Mouse (Mus musculus): ENCODE results near the gene Carf.

Gene Carf

DNA sequence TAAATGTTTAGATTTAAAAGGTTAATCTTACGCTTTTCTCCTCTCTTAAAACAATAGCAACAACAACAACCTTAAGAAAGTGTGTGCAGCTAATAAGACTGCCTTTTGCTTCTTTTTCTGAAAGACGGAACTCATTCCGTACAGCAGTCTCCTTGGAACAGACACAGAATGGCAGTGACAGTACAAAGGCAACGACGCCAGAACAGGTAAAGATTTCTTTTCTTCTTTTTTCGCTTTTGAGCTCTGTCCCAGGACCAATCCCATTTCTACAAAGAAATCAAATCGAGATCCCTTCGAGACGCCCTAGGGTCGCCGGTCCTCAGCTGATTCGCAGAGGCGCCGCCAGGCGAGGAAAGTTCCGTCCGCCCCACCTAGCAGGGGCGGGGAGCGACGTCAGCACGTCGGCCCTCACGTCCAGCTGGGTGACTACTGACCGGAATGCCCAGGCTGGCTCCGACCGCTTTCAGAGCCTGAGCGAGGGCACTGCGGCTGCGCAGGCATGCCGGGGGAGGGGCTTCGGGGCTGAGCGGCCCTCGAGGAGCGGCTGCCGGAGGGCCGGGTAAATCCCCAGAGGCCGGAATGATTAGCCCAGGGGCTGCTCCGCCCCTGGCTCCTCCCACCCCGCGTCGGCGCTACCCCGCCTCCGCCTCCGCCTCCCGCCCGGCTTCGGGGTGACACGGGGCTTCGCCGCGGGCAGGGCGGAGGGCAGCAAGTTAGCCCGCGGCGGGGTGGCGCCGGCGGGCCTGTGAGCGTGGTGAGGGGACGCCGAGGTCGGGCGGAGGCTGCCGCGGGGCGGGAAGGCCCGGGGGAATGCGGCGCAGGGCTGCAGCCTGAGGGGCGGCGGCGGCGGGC is 82.1 kb downstream of the Carf start, which contains the start of gene Nbeal1:
Gene Nbeal1, plus strand, starts transcription at position 668 of the 852 bp plus-strand sequence.
- peak; percentile 99 for DNase-seq (ENCODE audit: extremely low spot score)

DNA sequence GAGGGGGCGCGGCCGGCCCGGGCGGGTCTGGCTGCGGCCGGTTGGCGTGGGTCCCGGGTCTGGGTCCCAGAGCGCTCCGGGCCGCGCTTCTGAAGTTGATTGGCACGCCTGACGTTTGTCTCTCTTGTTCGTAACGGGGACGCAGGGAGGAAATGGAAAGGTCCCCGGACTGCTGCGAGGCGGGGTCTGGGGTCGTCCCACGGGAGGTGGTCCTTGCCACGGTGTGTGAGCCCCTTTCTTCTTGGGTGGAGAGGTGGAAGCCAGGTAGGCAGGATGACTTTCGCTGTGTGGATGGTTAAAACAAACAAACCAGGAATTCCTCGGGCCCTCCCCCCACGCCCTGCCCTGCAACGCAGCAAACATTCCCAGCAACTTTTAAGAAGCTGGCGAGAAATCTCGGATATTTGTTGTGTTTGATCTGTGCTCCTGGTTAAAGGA is 82.8 kb downstream of the Carf start:
- no peak for DNase-seq (ENCODE audit: extremely low spot score)

DNA sequence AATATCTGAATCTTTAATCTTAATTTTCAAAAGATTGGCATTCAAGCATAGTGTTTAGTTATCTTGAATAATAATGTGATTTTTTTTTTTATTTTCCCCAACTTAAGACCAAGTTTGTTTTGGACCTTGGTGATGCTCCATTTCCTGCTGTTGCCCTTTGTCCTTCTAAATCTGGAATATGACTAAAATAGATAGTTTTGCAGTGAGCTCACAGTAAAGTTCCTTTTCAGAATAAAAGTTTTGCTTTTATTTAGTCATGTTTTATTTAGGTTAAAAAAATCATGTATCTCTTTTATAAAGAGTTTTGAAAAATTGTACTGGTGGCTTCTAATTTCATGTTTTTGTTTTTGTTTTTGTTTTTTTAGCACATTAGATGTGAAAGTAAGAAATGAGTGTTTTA is 90.4 kb downstream of the Carf start:
- DNase-seq (ENCODE audit: extremely low spot score), result no peak

DNA sequence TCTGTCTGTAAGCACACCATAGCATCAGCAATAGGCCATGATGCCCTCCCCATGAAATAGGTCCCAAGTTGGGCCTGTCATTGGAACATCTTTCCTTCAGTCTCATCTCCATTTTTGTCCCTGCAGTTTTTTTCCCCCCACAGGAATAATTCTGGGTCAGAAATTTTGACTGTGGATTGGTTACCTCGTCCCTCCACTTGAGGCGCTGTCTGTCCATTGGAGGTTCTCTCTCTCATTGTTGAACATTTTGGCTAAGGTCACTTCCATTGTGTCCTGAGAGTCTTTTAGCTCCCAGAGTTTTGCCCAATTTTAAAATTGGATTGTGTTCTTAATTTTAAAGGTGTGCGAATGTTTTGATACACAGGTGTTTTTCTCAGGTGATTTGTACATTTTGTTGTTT is 98.8 kb downstream of the Carf start:
- no peak for DNase-seq (ENCODE audit: extremely low spot score)

DNA sequence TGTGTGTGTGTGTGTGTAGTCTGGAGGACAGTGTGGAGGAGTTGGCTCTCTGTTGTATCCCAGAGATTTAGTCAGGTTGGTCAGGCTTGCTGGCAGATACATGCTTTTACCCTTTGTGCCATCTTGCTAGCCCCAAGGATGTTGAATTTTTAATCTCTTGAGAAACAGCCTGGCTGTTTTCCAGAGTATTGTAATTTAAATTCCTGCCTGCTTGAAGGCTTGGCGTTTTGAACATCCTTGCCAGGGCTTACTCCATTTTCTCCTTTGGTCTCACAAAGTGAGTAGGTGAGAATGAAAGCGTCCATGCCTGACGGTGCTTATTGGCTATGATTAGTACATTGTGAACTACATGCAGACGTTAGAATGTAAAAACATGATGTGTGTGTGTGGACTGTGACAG is 101.0 kb downstream of the Carf start:
- DNase-seq (ENCODE audit: extremely low spot score), result no peak

All from embryo, embryonic 9.5 days (tissue).